Mouse (Mus musculus) E14TG2a.4 (cell line): ENCODE results near the gene Vrk1.

Experiments
- CTCF ChIP-seq: conservative IDR thresholded peaks from 2 replicates; pipeline ENCODE4 v1.5.1; 2014; ENCODE audit warnings: low read length
- NANOG ChIP-seq: IDR thresholded peaks from 2 replicates; pipeline ENCODE4 v1.6.1; 2014; ENCODE audit warnings: borderline replicate concordance, low read length, mixed read lengths
- POU5F1 ChIP-seq: IDR thresholded peaks from 2 replicates; pipeline ENCODE4 v1.6.1; 2014; ENCODE audit warnings: low read length, borderline replicate concordance

DNA sequence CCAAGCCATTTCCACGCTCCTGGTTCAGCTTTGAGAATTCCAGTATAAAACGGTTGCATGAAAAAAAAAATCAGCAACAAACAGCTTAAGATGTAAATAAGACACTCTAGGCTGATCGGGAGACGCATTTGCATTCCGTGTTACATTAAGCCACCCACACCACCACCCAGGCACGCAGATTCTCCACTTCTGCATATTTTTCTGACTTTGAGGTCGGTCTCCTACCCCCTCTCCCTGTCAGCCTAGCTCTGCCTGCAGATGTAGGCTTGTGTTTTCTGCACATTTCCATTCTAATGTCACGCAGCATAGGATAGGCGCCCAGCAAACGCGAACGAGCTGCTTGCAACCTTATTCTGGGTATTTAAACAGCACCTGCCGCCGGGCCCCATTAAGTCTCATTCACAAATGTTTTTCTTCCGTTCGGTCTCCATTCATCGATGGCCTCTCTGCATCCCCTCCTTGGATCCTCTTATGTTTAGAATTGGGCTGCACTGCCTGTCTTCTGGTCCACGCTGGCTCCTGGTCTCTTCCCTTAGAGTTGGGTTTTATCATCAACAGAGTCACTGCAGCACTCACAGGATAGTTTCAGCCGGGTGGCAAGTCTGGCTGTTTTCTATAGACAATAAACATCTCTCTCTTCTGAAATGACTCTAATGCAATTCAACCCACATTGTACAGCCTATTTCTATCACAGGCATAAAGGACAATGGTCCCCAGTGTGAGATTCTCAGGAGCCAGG lies 49.3 kb upstream of the Vrk1 start:
- no peak for TF ChIP-seq CTCF
- no peak for TF ChIP-seq NANOG
- no peak for TF ChIP-seq POU5F1
